In genomic region chr4:109316941-109317894, GRCm38 (mm10) we compare ENCODE assay signal across 25 mouse cellular contexts. TPM values are rescaled to one million over a fixed set of nuclear protein-coding genes. Genes with fewer than 3 reads are reported as not detected.
DNase-seq lines count a peak whose midpoint lies in the region; ATAC-seq and TF ChIP-seq lines count a peak whose summit lies in the region.
"Had no signal": no experiment of that assay in that cellular context is flagged by ENCODE, and none has a peak within 500 bp of the region (broad histone marks: within the 10 kb centered on the region; RNA-seq: fewer than 3 reads in every experiment).

No protein-coding gene starts in this region.

- H3K4me3 ChIP-seq in heart, embryonic 12.5 days, result no peak overlapping the region
- no peak overlapping the region for H3K4me3 ChIP-seq in lung, embryonic 14.5 days (ENCODE audit: low read depth, low read length)
- H3K4me3 ChIP-seq in hindbrain, postnatal 0 days (ENCODE audit: low read length), result no peak overlapping the region
- H3K4me3 ChIP-seq: embryonic facial prominence, embryonic 13.5 days; erythroblast, embryonic 14.5 days; forebrain, embryonic 12.5 days; heart, embryonic 10.5 days; kidney, embryonic 15.5 days; liver, embryonic 13.5 days; megakaryocyte, embryonic 14.5 days; midbrain, embryonic 13.5 days had no signal

- TF ChIP-seq CTCF in lung, embryonic 14.5 days (IDR thresholded peaks at IDR 0.05; ENCODE audit: low read depth), result no peak
- no peak for TF ChIP-seq CTCF in hindbrain, postnatal 0 days (IDR thresholded peaks at IDR 0.05; ENCODE audit: low read depth)

- no peaks in the 10 kb centered on the region for H3K4me1 ChIP-seq in heart, embryonic 12.5 days (replicated peaks)
- H3K4me1 ChIP-seq in lung, embryonic 14.5 days (ENCODE audit: insufficient read depth), result no peaks in the 10 kb centered on the region
- no peaks in the 10 kb centered on the region for H3K4me1 ChIP-seq in hindbrain, postnatal 0 days (ENCODE audit: insufficient read depth, low read length)
- H3K4me1 ChIP-seq: embryonic facial prominence, embryonic 13.5 days; forebrain, embryonic 12.5 days; heart, embryonic 10.5 days; kidney, embryonic 15.5 days; liver, embryonic 13.5 days; midbrain, embryonic 13.5 days had no signal

- no peak overlapping the region for H3K4me2 ChIP-seq in heart, embryonic 12.5 days
- H3K4me2 ChIP-seq in lung, embryonic 14.5 days, result no peak overlapping the region
- no peak overlapping the region for H3K4me2 ChIP-seq in hindbrain, postnatal 0 days (ENCODE audit: low read depth, low read length)
- H3K4me2 ChIP-seq: embryonic facial prominence, embryonic 13.5 days; forebrain, embryonic 12.5 days; hindbrain, embryonic 14.5 days; kidney, embryonic 15.5 days; liver, embryonic 13.5 days; midbrain, embryonic 13.5 days had no signal

- no peak overlapping the region for H3K9ac ChIP-seq in heart, embryonic 12.5 days
- H3K9ac ChIP-seq in lung, embryonic 14.5 days, result no peak overlapping the region
- no peak overlapping the region for H3K9ac ChIP-seq in hindbrain, postnatal 0 days (replicated peaks; ENCODE audit: low read length)
- H3K9ac ChIP-seq: embryonic facial prominence, embryonic 13.5 days; forebrain, embryonic 12.5 days; hindbrain, embryonic 14.5 days; kidney, embryonic 15.5 days; liver, embryonic 13.5 days; midbrain, embryonic 13.5 days had no signal

- 0 out of 2 replicates have a peak overlapping the region, but pooled peaks have one; percentile 18 for H3K27ac ChIP-seq in heart, embryonic 12.5 days (ENCODE audit: poor library complexity, severe bottlenecking)
- H3K27ac ChIP-seq in lung, embryonic 14.5 days (ENCODE audit: low read depth), result no peak overlapping the region
- H3K27ac ChIP-seq in hindbrain, postnatal 0 days, result no peak overlapping the region
- H3K27ac ChIP-seq: embryonic facial prominence, embryonic 13.5 days; forebrain, embryonic 12.5 days; heart, embryonic 10.5 days; hindbrain, embryonic 14.5 days; kidney, embryonic 15.5 days; liver, embryonic 13.5 days; midbrain, embryonic 13.5 days had no signal

- DNase-seq in heart, postnatal 4 days, result no peak
- peak; percentile 15 for DNase-seq in lung, embryonic 14.5 days
- no peak for DNase-seq in lung, postnatal 10 days
- DNase-seq in NIH3T3 (ENCODE audit: low read depth), result peak; percentile 40
- DNase-seq in skeletal muscle tissue, adult 2 months (ENCODE audit: low read depth, low spot score), result peak; percentile 14
- no peak for DNase-seq in hindbrain, postnatal 0 days (ENCODE audit: low spot score)
- DNase-seq: cerebellum, adult 2 months; cerebellum, postnatal 25 days; embryo, embryonic 11 days; gastrocnemius, postnatal 25 days; heart, postnatal 14 days; kidney, postnatal 36 days; layer of hippocampus, postnatal 36 days; liver, embryonic 13.5 days; right cerebral cortex, postnatal 14 days; thymus, postnatal 14 days had no signal

- peaks cover 17% of the 10 kb centered on the region for H3K36me3 ChIP-seq in heart, embryonic 12.5 days
- peaks cover 17% of the 10 kb centered on the region for H3K36me3 ChIP-seq in lung, embryonic 14.5 days (ENCODE audit: insufficient read depth)
- H3K36me3 ChIP-seq in hindbrain, postnatal 0 days (ENCODE audit: insufficient read depth, low read length), result peaks cover 5% of the 10 kb centered on the region; the same call in 1 of the 2 replicates
- H3K36me3 ChIP-seq: forebrain, embryonic 12.5 days had no signal

- H3K27me3 ChIP-seq in heart, embryonic 12.5 days (replicated peaks), result no peaks in the 10 kb centered on the region
- H3K27me3 ChIP-seq in lung, embryonic 14.5 days (ENCODE audit: insufficient read depth, low read length), result no peaks in the 10 kb centered on the region
- no peaks in the 10 kb centered on the region for H3K27me3 ChIP-seq in hindbrain, postnatal 0 days (ENCODE audit: insufficient read depth, low read length)
- H3K27me3 ChIP-seq: embryonic facial prominence, embryonic 13.5 days; forebrain, embryonic 12.5 days; kidney, embryonic 15.5 days; liver, embryonic 13.5 days; megakaryocyte, embryonic 14.5 days; midbrain, embryonic 13.5 days had no signal

- ATAC-seq in heart, embryonic 12.5 days (ENCODE audit: insufficient number of reproducible peaks, low FRiP score), result no peak
- ATAC-seq in lung, embryonic 14.5 days (ENCODE audit: insufficient read depth), result no peak
- no peak for ATAC-seq in hindbrain, postnatal 0 days
- ATAC-seq: midbrain, embryonic 13.5 days had no signal

- no peaks in the 10 kb centered on the region for H3K9me3 ChIP-seq in heart, embryonic 12.5 days (replicated peaks)
- no peaks in the 10 kb centered on the region for H3K9me3 ChIP-seq in lung, embryonic 14.5 days (ENCODE audit: low read depth, low read length)
- no peaks in the 10 kb centered on the region for H3K9me3 ChIP-seq in hindbrain, postnatal 0 days (ENCODE audit: low read length)
- H3K9me3 ChIP-seq: embryonic facial prominence, embryonic 13.5 days; forebrain, embryonic 12.5 days; heart, embryonic 10.5 days; kidney, embryonic 15.5 days; liver, embryonic 13.5 days; megakaryocyte, embryonic 14.5 days; midbrain, embryonic 13.5 days had no signal

RNA-seq across cellular contexts. Expression of gene Eps15, which starts 37.1 kb away (rescaled TPM):
- 41.6 and 44.4 TPM in 2 replicates for polyA plus RNA-seq in heart, embryonic 12.5 days (2016; fragmentation: Nextera tagmentation; extraction: Ambion mirVana)
- 10 to 100 TPM; 42.5 to 45.9 TPM for total RNA-seq in heart, postnatal 4 days (2021)
- polyA plus RNA-seq in lung, embryonic 14.5 days (2014; fragmentation: Nextera tagmentation; extraction: Ambion mirVana), result 49.3 and 52.0 TPM in 2 replicates
- 68.8 and 73.0 TPM in 2 replicates for total RNA-seq in hindbrain, postnatal 0 days (2014; rRNA removed)
- polyA plus RNA-seq in hindbrain, postnatal 0 days (2015; fragmentation: Nextera tagmentation; extraction: Ambion mirVana), result 57.4 and 58.1 TPM in 2 replicates

Comparison
In these comparisons a context has a peak if more than half of its experiments do, and no peak if none do; other contexts are left out.
1. DNase-seq: peak in lung, embryonic 14.5 days (single experiment), NIH3T3 (single experiment) and skeletal muscle tissue, adult 2 months (single experiment); none in heart, postnatal 4 days (single experiment), lung, postnatal 10 days (single experiment) and hindbrain, postnatal 0 days (single experiment).